Mouse (Mus musculus) stomach, postnatal 0 days (tissue): ENCODE data around the gene Shisa2. TPM values are rescaled to one million over a fixed set of nuclear protein-coding genes. Genes with fewer than 3 reads are reported as not detected.

Source experiments
- ATAC-seq: fragments of 200-750 bp; cut with Nextera tagmentation; 2 replicates; pipeline ENCODE4 v1.8.0; 2017; ENCODE audit not compliant: low FRiP score, low TSS enrichment
- DNase-seq: peaks from one replicate; pipeline ENCODE4 v3.0.0-alpha.2; 2016; ENCODE audit warnings: low spot score
- H3K27ac ChIP-seq: fragments of 300-500 bp; sonication (generic); replicated peaks from 2 replicates; pipeline ENCODE4 v1.5.1; 2014; ENCODE audit warnings: mild to moderate bottlenecking, control low read depth
- H3K27me3 ChIP-seq: fragments of 300-500 bp; sonication (generic); 2 replicates; pipeline ENCODE4 v1.6.1; 2014; ENCODE audit warnings: low read length; ENCODE audit not compliant: control insufficient read depth, insufficient read depth
- H3K36me3 ChIP-seq: fragments of 300-500 bp; sonication (generic); 2 replicates; pipeline ENCODE4 v1.6.1; 2014; ENCODE audit warnings: low read length, mixed read lengths; ENCODE audit not compliant: control insufficient read depth, insufficient read depth
- H3K4me1 ChIP-seq: fragments of 300-500 bp; sonication (generic); replicated peaks from 2 replicates; pipeline ENCODE4 v1.6.1; 2014; ENCODE audit warnings: antibody characterized with exemption; ENCODE audit not compliant: control insufficient read depth, insufficient read depth
- H3K4me2 ChIP-seq: fragments of 300-500 bp; sonication (generic); replicated peaks from 2 replicates; pipeline ENCODE4 v1.6.1; 2014; ENCODE audit warnings: low read depth, mild to moderate bottlenecking, control low read depth, moderate library complexity
- H3K4me3 ChIP-seq: fragments of 300-500 bp; sonication (generic); 2 replicates; pipeline ENCODE4 v1.5.1; 2014; ENCODE audit warnings: low read depth, low read length, control low read depth
- H3K9ac ChIP-seq: fragments of 300-500 bp; sonication (generic); 2 replicates; pipeline ENCODE4 v1.6.1; 2014; ENCODE audit warnings: mild to moderate bottlenecking, low read length, control low read depth, mixed read lengths
- H3K9me3 ChIP-seq: fragments of 300-500 bp; sonication (generic); 2 replicates; pipeline ENCODE4 v1.6.1; 2016; ENCODE audit warnings: low read length; ENCODE audit not compliant: control insufficient read depth
- CTCF ChIP-seq: IDR thresholded peaks from 2 replicates; pipeline ENCODE4 v1.5.1; 2016; ENCODE audit warnings: antibody characterized with exemption, low read depth, mild to moderate bottlenecking, moderate library complexity
- EP300 ChIP-seq: optimal IDR thresholded peaks from 2 replicates; pipeline ENCODE3; 2016; ENCODE audit warnings: antibody characterized with exemption
- WGBS: fragments of 180-500 bp; shearing (Covaris S2); extraction: QIAGEN DNeasy Blood & Tissue Kit; methylation state at CpG from one replicate; pipeline ENCODE4 v1.1.7; 2014; 5-methylcytosine and 5-hydroxymethylcytosine counted together
- polyA plus RNA-seq: library from polyadenylated mRNA; unstranded; fragments of >200 nt; fragmentation: Nextera tagmentation; extraction: Ambion mirVana; gene quantifications from 2 replicates; pipeline ENCODE4 v1.2.1, GENCODE M21; 2015

The Shisa2 gene
- polyA plus RNA-seq, 1 experiment from 2014 or later = 4.4 TPM

- no peak overlapping the region for H3K4me3 ChIP-seq
- H3K36me3 ChIP-seq = no peaks in the 10 kb centered on the region
- H3K4me2 ChIP-seq = no peak overlapping the region
- ATAC-seq (no peak), DNase-seq (no peak)
- TF ChIP-seq EP300 = no peak
- peak; percentile 27 for TF ChIP-seq CTCF
- 61% methylated on average over 16 of the region's 16 CpGs for WGBS
- H3K9ac ChIP-seq = no peak overlapping the region
- H3K27me3 ChIP-seq = no peaks in the 10 kb centered on the region
- no peaks in the 10 kb centered on the region for H3K4me1 ChIP-seq
- no peak overlapping the region for H3K27ac ChIP-seq
- H3K9me3 ChIP-seq = no peaks in the 10 kb centered on the region
These were observed 22.0 kb downstream of the Shisa2 start for GRCm38 (mm10) chr14:59646826-59647697.

DNA sequence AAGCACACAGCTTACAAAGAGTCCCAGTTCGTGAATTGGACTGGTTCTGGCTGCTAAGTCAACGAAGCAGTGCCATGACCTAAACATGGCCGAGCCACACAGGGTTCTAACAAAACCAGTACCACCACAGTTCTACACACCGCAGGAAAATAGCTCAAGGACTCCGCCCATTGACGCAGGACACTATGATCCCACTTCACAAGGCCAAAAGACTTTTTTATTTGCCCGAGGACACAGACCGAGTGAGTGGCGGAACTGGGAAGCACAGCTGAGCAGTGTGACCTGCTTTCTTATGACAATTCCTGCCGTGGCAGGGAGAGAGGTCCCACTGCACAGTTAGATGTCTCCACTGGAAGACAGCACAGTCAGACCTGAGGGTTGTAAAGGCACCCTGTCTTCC lies 23.5 kb downstream of the Shisa2 start:
- H3K27ac ChIP-seq = no peak overlapping the region
- no peak for TF ChIP-seq EP300
- TF ChIP-seq CTCF = no peak

DNA sequence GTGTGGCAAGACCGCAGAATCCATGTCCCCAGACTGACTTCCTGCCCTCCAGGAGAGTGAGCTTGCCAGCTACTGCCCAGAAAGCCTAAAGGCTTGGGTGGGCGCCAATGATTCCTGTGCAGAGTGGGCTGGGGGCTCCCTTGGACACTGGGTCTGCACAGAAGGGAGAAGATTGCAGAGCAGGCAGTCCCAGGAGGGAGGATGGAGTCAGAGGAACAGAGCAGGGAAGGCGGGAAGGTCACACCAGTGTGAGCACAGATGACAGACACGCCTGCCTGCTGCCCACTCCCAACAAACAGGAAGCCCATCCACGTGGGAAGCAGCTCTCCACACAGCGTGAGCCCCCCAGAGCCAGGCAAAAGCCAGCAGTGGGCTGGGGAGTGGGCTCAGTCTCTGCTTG lies 24.2 kb downstream of the Shisa2 start:
- no peak for ATAC-seq
- H3K4me3 ChIP-seq = no peak overlapping the region
- H3K9me3 ChIP-seq = no peaks in the 10 kb centered on the region
- no peak overlapping the region for H3K4me2 ChIP-seq
- H3K27ac ChIP-seq = no peak overlapping the region
- DNase-seq = no peak
- H3K4me1 ChIP-seq = no peaks in the 10 kb centered on the region
- H3K36me3 ChIP-seq = no peaks in the 10 kb centered on the region
- TF ChIP-seq EP300 (no peak), CTCF (no peak)
- WGBS = 72% methylated on average over 6 of the region's 6 CpGs
- H3K9ac ChIP-seq = no peak overlapping the region
- no peaks in the 10 kb centered on the region for H3K27me3 ChIP-seq

More for the DNA sequence above, 23.5 kb downstream of the Shisa2 start:
- no peaks in the 10 kb centered on the region for H3K4me1 ChIP-seq
- DNase-seq (no peak), ATAC-seq (no peak)
- H3K9me3 ChIP-seq = no peaks in the 10 kb centered on the region
- no peaks in the 10 kb centered on the region for H3K36me3 ChIP-seq
- no peak overlapping the region for H3K4me3 ChIP-seq
- H3K27me3 ChIP-seq = no peaks in the 10 kb centered on the region
- H3K9ac ChIP-seq = no peak overlapping the region
- H3K4me2 ChIP-seq = no peak overlapping the region
- WGBS = 78% methylated on average over 10 of the region's 10 CpGs

- Histone ChIP-seq H3K27me3 (no peaks in the 10 kb centered on the region), H3K27ac (no peak overlapping the region), H3K9ac (no peak overlapping the region), H3K36me3 (no peaks in the 10 kb centered on the region), H3K4me3 (no peak overlapping the region), H3K4me1 (no peaks in the 10 kb centered on the region), H3K4me2 (no peak overlapping the region), H3K9me3 (no peaks in the 10 kb centered on the region)
- 54% methylated on average over 6 of the region's 6 CpGs for WGBS
- ATAC-seq (no peak), DNase-seq (no peak)
- TF ChIP-seq EP300 = no peak
- TF ChIP-seq CTCF = no peak
These were observed 31.5 kb downstream of the Shisa2 start for GRCm38 (mm10) chr14:59656591-59656990.

DNA sequence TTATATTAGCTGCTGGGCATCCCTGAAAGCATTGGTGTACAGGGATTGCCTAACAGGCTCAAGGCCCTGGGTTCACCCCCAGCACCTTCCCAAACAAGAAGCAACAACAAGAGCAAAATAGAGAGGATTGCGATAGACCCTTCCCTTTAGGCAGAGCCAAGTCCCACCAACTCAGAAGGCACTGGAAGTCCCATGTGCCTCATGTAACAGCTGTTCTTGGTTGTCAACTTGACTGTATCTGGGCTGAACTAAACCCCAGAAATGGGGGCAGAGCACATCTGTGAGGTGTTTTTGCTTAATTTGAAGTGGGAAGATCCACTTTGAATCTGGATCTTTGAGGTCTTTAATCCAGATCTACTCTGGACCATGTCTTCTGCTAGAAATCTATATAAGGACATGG lies 32.0 kb downstream of the Shisa2 start:
- no peak overlapping the region for H3K27ac ChIP-seq

GRCm38 (mm10) chr14:59672893-59673515 lies 47.9 kb downstream of the Shisa2 start:
- no peaks in the 10 kb centered on the region for H3K36me3 ChIP-seq
- H3K4me3 ChIP-seq = no peak overlapping the region
- TF ChIP-seq CTCF (no peak), EP300 (no peak)
- H3K4me1 ChIP-seq = no peaks in the 10 kb centered on the region
- no peaks in the 10 kb centered on the region for H3K27me3 ChIP-seq
- H3K9ac ChIP-seq = no peak overlapping the region
- ATAC-seq = no peak
- H3K4me2 ChIP-seq = no peak overlapping the region
- H3K27ac ChIP-seq = no peak overlapping the region
- WGBS = 82% methylated on average over 6 of the region's 6 CpGs
- H3K9me3 ChIP-seq = no peaks in the 10 kb centered on the region
- DNase-seq = no peak

More for the DNA sequence above, 32.0 kb downstream of the Shisa2 start:
- Histone ChIP-seq H3K4me1 (no peaks in the 10 kb centered on the region), H3K9ac (no peak overlapping the region), H3K4me2 (no peak overlapping the region), H3K9me3 (no peaks in the 10 kb centered on the region), H3K4me3 (no peak overlapping the region), H3K36me3 (no peaks in the 10 kb centered on the region), H3K27me3 (no peaks in the 10 kb centered on the region)
- DNase-seq (no peak), ATAC-seq (no peak)
- WGBS = 100% methylated on average over 1 of the region's 1 CpGs
- TF ChIP-seq EP300 (no peak), CTCF (no peak)
